Mouse (Mus musculus): ENCODE measurements around the gene Steap3.

- TF ChIP-seq CTCF (conservative IDR thresholded peaks at IDR 0.05; ENCODE audit: low read length) (no peak), POU5F1 (IDR thresholded peaks at IDR 0.05; ENCODE audit: borderline replicate concordance, low read length) (no peak), NANOG (IDR thresholded peaks at IDR 0.05; ENCODE audit: borderline replicate concordance, low read length) (no peak)
These were observed 21.3 kb upstream of the Steap3 start for GRCm38 (mm10) chr1:120293803-120294202.
